Mouse (Mus musculus): Measurements from ENCODE around the gene Kcnma1.
A peak's percentile ranks its signal among the peaks of the same experiment; 100 is the strongest.

Kcnma1 gene

GRCm38 (mm10) chr14:24014391-24014790 lies at the start of gene Kcnma1:
TSS of gene Kcnma1 (minus strand) at chr14:24014491.
- DNase-seq (ENCODE audit: low spot score): no peak

GRCm38 (mm10) chr14:24059747-24060146 lies 45.5 kb upstream of the Kcnma1 start:
- peak; percentile 26 for DNase-seq (ENCODE audit: low spot score)

GRCm38 (mm10) chr14:24059287-24059686 lies 45.0 kb upstream of the Kcnma1 start:
- no peak for DNase-seq (ENCODE audit: low spot score)

- no peak for DNase-seq (ENCODE audit: low spot score)
These were observed 37.5 kb upstream of the Kcnma1 start for GRCm38 (mm10) chr14:24051821-24052220.

GRCm38 (mm10) chr14:24036609-24037008 lies 22.3 kb upstream of the Kcnma1 start:
- no peak for DNase-seq (ENCODE audit: low spot score)

GRCm38 (mm10) chr14:24036208-24036535 lies 21.9 kb upstream of the Kcnma1 start:
- no peak for DNase-seq (ENCODE audit: low spot score)

GRCm38 (mm10) chr14:24035486-24036207 lies 21.4 kb upstream of the Kcnma1 start:
- DNase-seq (ENCODE audit: low spot score): no peak

- no peak for DNase-seq (ENCODE audit: low spot score)
These were observed 18.6 kb upstream of the Kcnma1 start for GRCm38 (mm10) chr14:24032876-24033389.

- no peak for DNase-seq (ENCODE audit: low spot score)
These were observed 17.9 kb upstream of the Kcnma1 start for GRCm38 (mm10) chr14:24032201-24032600.

GRCm38 (mm10) chr14:24020718-24021117 lies 6.4 kb upstream of the Kcnma1 start:
- no peak for DNase-seq (ENCODE audit: low spot score)

- DNase-seq (ENCODE audit: low spot score): no peak
These were observed 4.3 kb downstream of the Kcnma1 start for GRCm38 (mm10) chr14:24009978-24010377.

- DNase-seq (ENCODE audit: low spot score): peak; percentile 89
These were observed 6.0 kb downstream of the Kcnma1 start for GRCm38 (mm10) chr14:24008252-24008651.

- no peak for DNase-seq (ENCODE audit: low spot score)
These were observed 8.0 kb downstream of the Kcnma1 start for GRCm38 (mm10) chr14:24006276-24006675.

- DNase-seq (ENCODE audit: low spot score): peak; percentile 54
These were observed 9.6 kb downstream of the Kcnma1 start for GRCm38 (mm10) chr14:24004471-24005271.

GRCm38 (mm10) chr14:24003450-24004381 lies 10.6 kb downstream of the Kcnma1 start:
- peak; percentile 71 for DNase-seq (ENCODE audit: low spot score)

- no peak for DNase-seq (ENCODE audit: low spot score)
These were observed 11.6 kb downstream of the Kcnma1 start for GRCm38 (mm10) chr14:24002647-24003046.

- no peak for DNase-seq (ENCODE audit: low spot score)
These were observed 16.4 kb downstream of the Kcnma1 start for GRCm38 (mm10) chr14:23997912-23998311.

- DNase-seq (ENCODE audit: low spot score): no peak
These were observed 18.5 kb downstream of the Kcnma1 start for GRCm38 (mm10) chr14:23995831-23996230.

GRCm38 (mm10) chr14:23990871-23991270 lies 23.4 kb downstream of the Kcnma1 start:
- no peak for DNase-seq (ENCODE audit: low spot score)

GRCm38 (mm10) chr14:23989696-23990095 lies 24.6 kb downstream of the Kcnma1 start:
- no peak for DNase-seq (ENCODE audit: low spot score)

GRCm38 (mm10) chr14:23982205-23982604 lies 32.1 kb downstream of the Kcnma1 start:
- peak; percentile 45 for DNase-seq (ENCODE audit: low spot score)

- no peak for DNase-seq (ENCODE audit: low spot score)
These were observed 39.6 kb downstream of the Kcnma1 start for GRCm38 (mm10) chr14:23974685-23975084.

Data from layer of hippocampus, adult 11-12 months (tissue).